Mouse (Mus musculus): ENCODE results near the gene Hoxb3. TPM values are rescaled to one million over a fixed set of nuclear protein-coding genes. Genes with fewer than 3 reads are reported as not detected.

Gene Hoxb3
- total RNA-seq, 2 experiments from 2014 or later: not detected

DNA sequence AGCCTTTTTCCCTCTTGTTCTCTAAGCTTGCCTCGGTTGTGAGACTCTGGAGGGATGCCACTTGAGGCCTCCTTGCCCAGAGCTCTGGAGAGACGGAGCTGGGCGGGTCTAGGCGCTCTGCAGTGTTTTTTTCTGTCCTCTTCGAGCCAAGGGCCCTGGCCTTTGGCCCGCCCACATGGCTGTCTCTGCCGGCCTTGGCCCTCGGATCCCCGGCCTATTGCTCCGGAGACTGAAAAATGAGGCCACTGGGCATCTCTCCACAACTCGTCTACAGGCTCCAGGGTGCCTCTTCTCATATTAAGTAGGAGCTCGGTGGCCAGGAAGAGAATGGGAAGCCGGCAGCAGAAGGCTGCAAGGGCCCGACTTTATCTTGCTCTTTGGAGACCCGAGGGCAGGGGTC lies 21.3 kb upstream of the Hoxb3 start:
- DNase-seq: no peak
- intact Hi-C loops (cut with DNase I): loop anchor here (10.0 kb wide), 1 partner anchor 373 kb away; no protein-coding TSS in a partner anchor

GRCm38 (mm10) chr11:96302381-96303150 lies 20.6 kb upstream of the Hoxb3 start:
- no peak for DNase-seq
- intact Hi-C loops (cut with DNase I): loop anchor here (10.0 kb wide), 1 partner anchor 372 kb away; no protein-coding TSS in a partner anchor

GRCm38 (mm10) chr11:96303151-96304099 lies 19.7 kb upstream of the Hoxb3 start, which contains the start of gene Hoxb5:
Gene Hoxb5, plus strand, starts transcription at chr11:96303336.
- intact Hi-C loops (cut with DNase I): loop anchor here (10.0 kb wide), 1 partner anchor 371 kb away; no protein-coding TSS in a partner anchor
- peak; percentile 74 for DNase-seq

- no peak for DNase-seq
- intact Hi-C loops (cut with DNase I): loop anchor here (5.0 to 10.0 kb wide), 2 partner anchors 233 to 370 kb away; no protein-coding TSS in a partner anchor
Measured at GRCm38 (mm10) chr11:96304381-96305195, 18.5 kb upstream of the Hoxb3 start.

GRCm38 (mm10) chr11:96305505-96306182 lies 17.5 kb upstream of the Hoxb3 start:
- intact Hi-C loops (cut with DNase I): loop anchor here (5.0 to 10.0 kb wide), 2 partner anchors 232 to 369 kb away; no protein-coding TSS in a partner anchor
- no peak for DNase-seq

GRCm38 (mm10) chr11:96306183-96306907 lies 16.8 kb upstream of the Hoxb3 start:
- intact Hi-C loops (cut with DNase I): loop anchor here (5.0 to 10.0 kb wide), 2 partner anchors 231 to 368 kb away; no protein-coding TSS in a partner anchor
- no peak for DNase-seq

DNA sequence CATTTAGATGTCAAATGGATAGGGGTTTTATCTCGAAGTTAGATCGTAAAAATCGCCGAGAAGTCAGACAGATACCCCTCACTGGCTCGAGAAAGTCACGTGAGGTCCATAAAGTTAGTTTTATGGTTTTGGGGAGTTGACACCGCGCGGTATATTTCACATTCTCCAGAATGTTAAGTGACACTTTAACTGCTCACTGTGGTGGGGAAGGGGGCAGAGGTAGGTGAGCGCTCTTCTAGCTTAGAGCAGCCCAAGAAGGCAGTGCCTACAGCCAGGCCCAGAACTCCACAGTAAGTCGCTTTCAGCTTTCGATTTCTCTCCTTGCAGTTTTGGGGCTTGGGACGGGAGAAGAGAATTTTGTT lies 16.2 kb upstream of the Hoxb3 start:
- intact Hi-C loops (cut with DNase I): loop anchor here (5.0 to 10.0 kb wide), 2 partner anchors 230 to 368 kb away; no protein-coding TSS in a partner anchor
- no peak for DNase-seq

- intact Hi-C loops (cut with DNase I): loop anchor here (5.0 to 10.0 kb wide), 2 partner anchors 229 to 366 kb away; no protein-coding TSS in a partner anchor
- no peak for DNase-seq
Measured at GRCm38 (mm10) chr11:96308763-96309162, 14.4 kb upstream of the Hoxb3 start.

- intact Hi-C loops (cut with DNase I): loop anchor here (5.0 to 10.0 kb wide), 2 partner anchors 228 to 366 kb away; no protein-coding TSS in a partner anchor
Measured at GRCm38 (mm10) chr11:96309288-96309687, 13.8 kb upstream of the Hoxb3 start.

DNA sequence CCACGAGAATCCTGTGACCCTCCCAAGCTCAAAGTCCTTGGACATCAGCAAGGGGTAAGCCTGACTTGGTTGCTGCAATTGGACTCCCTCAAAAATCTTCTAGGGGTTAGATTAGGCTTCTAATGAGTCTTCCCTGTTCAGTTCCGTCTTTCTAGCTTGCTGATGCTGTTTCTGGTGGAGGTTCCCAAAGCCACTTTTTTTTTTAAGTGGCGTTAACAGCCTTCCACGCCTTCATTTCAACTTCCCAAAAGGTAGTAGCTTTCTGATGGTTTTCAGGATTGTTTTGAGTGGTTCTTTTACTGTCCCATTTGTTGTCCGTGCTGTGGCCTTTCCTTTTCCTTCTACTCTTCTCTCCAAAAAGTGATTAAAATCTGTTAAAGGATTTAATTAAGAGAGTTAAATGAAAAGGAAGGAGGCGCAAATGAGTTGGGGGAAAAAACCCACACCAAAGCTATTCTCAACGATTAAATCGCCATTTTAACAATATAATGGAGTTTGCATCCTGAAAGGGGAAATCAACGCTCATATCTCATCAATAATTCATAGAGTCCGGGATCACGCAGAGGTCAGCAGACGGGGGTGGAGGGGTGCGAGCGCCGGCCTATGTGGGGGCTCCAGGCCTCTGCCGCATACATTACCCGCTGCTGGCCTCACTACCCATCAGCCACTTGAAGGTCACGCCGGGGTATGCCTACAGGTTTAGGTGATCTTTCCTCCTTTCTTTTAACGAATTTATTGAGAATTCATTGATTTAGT lies 12.8 kb upstream of the Hoxb3 start:
- intact Hi-C loops (cut with DNase I): loop anchor here (5.0 kb wide), 2 partner anchors 242 to 312 kb away; no protein-coding TSS in a partner anchor
- DNase-seq: no peak

More at GRCm38 (mm10) chr11:96309288-96309687, 13.8 kb upstream of the Hoxb3 start:
- no peak for DNase-seq

DNA sequence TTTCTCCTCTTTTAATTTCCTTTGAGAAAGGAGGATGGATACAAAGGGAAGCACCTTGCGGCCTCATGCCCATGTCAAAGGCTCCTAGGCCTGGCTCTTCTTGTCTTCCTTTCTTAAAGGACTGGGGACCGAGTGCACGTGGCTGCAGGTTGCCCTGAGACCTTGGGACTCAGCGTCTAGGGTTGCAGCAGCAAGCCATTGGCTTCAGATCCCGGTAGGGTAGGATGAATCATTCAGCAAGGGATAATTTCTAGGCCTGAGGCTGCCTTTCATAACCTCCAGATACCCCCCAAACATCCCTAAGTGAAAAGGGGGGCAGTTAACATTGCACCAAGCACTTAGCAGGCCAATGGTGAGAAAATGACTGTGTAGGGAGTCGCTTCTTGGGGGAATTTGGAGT lies 12.0 kb upstream of the Hoxb3 start:
- intact Hi-C loops (cut with DNase I): loop anchor here (5.0 kb wide), 2 partner anchors 241 to 311 kb away; no protein-coding TSS in a partner anchor

GRCm38 (mm10) chr11:96311520-96312417 lies 11.4 kb upstream of the Hoxb3 start:
- DNase-seq: peak; percentile 62
- intact Hi-C loops (cut with DNase I): loop anchor here (5.0 kb wide), 2 partner anchors 241 to 311 kb away; no protein-coding TSS in a partner anchor

More for the DNA sequence above, 12.0 kb upstream of the Hoxb3 start:
- no peak for DNase-seq

DNA sequence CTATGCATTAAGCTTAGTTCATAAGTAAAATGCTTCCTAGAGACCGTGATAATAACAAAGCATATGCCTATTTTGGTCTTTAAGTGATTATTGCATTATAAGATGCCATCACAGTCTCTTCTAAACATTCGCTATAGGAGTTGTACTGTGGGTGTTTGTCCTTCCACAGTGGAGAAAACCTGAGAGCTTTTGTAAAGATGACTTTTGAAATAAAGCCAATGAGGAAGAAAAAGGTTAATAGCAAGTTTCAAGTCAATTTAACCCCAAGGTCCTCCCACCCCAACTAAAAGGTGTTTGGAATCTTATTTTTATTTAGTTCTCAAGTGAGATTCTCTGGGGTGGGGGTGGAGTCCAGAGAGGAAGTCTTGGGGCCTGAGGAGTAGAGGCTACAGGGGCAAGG lies 10.0 kb upstream of the Hoxb3 start:
- no peak for DNase-seq
- intact Hi-C loops (cut with DNase I): loop anchor here (5.0 kb wide), 2 partner anchors 239 to 309 kb away; no protein-coding TSS in a partner anchor

DNA sequence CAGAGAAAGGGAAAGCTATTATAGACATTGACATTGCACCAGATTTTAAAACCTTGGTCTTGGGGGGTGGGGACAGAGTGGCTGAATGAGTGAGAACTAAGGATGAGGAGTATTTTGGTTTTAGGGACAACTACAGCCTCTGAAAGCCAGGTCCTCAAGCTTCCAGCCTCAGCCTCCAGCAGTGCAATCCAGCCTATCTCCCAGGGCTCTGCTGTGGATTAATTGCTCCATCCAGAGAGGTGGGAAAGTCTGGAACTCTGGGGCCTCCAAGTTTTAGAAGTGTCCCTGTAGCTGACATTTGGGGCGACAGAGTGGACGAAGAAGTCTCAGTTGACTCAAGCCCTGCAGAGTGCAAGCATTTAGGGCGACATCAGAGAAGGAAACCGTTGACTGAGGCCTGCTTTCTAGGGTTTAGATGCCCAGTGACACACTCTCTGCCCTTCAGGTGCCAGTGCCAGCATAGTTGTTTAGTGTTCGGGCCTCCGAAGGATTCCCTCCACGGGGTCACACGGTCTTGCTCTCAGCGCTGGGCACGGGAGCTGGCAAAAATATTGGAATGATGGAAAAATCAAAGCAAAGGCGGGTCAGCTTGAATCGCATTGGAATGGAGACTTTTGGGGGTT lies 9.2 kb upstream of the Hoxb3 start:
- intact Hi-C loops (cut with DNase I): loop anchor here (5.0 kb wide), 2 partner anchors 238 to 308 kb away; no protein-coding TSS in a partner anchor
- no peak for DNase-seq

DNA sequence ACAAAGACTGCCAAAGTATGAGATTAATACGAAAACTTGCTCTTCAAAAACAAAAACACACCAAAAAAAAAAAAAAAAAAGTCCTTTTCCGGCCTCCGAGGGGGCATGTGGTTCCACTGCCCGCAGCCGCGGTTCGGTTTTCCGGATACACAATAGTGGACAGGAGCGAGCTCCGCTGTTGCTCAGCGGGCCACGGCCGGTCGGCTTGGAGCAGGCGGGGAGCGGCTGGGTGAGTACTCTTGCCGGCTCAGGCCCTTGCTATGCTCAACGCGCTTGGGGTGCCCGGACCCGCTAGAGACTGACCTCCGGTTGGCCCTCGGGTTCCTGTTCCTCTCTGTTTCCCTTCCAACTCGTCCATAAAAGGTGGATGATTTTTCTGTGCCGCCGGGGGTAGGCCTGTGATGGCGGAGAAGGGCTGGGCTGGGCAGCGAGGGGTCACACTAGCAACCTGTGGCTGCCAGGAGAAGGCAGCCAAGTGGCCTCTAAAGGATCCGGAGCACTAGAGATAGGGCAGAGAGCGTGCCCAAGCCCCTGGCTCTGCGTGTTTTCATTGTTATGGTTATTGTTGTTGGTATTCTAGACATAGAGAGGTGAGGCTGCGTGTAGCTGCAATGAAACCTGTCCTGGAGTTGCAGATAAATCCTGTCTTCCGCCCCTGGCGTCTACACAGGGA lies 8.3 kb upstream of the Hoxb3 start:
- intact Hi-C loops (cut with DNase I): loop anchor here (5.0 kb wide), 2 partner anchors 237 to 307 kb away; no protein-coding TSS in a partner anchor
- no peak for DNase-seq

- DNase-seq: no peak
- intact Hi-C loops (cut with DNase I): no loop called here
Measured at GRCm38 (mm10) chr11:96315344-96315681, 7.8 kb upstream of the Hoxb3 start.

All from left cerebral cortex, postnatal 4 days (tissue).